Mouse (Mus musculus) spleen, postnatal 14 days (tissue): ENCODE measurements around the gene Pak4.
A peak's percentile ranks its signal among the peaks of the same experiment; 100 is the strongest.

Experiments used
- DNase-seq, 2 experiments: peaks; one replicate each; pipeline ENCODE4 v3.0.0; 2021 to 2022; ENCODE audit warnings: low spot score in 2 of 2

The Pak4 gene

DNA sequence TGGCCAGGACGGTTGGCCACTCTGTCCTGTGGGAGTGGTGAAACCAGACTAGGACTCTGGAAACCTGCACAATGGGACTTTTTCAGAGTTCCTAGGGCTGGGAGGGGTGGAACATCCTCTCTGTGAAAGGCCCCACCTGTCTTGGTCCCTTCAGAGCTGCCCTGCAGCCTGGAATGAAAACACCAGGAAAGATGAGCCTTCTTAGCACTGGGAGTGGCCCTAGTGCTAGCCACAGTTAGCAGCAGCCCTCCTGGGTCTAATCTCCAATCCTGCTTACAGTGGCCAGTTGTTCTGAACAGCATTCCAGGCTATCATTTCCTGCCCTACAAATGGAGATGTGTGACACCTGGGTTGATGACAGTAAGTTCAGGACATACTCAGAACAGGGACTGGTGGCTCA is 6.1 kb downstream of the Pak4 start:
- no peak for DNase-seq

- no peak for DNase-seq
Measured at GRCm38 (mm10) chr7:28587644-28588043, 10.3 kb downstream of the Pak4 start.

GRCm38 (mm10) chr7:28586663-28587411 is 11.1 kb downstream of the Pak4 start:
- DNase-seq = no peak

- DNase-seq = no peak
Measured at GRCm38 (mm10) chr7:28585001-28585400, 13.0 kb downstream of the Pak4 start.

DNA sequence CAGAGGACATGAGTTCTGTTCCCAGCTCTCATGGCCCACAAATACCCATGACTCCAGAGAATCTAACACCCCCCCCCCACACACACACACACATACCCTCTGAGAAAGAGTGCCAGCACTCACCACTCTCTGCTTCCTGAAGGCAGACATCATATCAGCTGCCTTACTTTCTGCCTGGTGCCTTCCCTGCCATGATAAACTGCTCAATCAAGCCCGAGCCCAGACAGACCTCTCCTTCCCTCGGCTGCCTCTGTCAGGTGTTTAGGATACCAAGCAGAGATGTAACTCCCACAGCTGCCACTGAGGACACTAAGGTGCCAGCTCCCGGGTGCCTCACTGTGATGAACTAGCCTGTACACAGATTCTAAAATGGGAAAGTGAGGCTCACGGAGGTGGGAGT is 13.5 kb downstream of the Pak4 start:
- DNase-seq = no peak

DNA sequence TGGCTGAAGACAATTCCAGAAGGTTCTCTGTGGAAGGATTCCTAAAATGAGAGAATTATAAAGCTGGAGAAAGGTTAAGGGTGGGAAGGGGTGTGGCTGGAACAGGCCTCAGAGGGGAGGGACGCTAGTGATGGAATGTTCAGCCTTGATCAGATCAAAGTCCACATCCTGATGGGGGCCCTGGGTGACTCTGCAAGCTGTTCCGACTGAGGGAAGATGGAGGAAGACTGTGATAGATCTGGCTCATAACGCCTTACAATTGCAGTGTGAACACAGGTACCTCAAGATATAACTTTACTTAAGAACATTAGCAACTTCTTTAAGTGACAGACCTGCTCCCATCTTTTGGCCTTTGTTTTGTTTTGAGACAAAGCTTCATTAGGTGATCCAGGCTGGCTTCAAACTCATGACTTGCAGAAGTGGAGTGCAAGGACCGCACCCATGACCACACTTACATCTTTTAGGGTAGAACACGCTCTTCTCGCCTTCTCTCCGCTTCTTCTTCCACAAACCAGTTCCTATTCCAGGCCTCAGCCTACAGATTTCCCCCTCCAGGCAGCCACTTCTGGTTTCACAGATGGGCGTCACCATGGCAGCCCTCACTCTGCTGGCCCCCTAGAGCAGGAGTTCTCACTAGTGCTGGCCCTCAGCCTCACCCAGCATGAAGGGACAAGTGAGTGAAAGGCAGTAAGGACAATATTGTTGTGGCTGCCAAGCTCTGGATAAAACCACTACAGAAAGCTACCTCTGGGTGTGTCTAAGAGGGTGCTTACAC is 14.2 kb downstream of the Pak4 start:
- no peak for DNase-seq

DNA sequence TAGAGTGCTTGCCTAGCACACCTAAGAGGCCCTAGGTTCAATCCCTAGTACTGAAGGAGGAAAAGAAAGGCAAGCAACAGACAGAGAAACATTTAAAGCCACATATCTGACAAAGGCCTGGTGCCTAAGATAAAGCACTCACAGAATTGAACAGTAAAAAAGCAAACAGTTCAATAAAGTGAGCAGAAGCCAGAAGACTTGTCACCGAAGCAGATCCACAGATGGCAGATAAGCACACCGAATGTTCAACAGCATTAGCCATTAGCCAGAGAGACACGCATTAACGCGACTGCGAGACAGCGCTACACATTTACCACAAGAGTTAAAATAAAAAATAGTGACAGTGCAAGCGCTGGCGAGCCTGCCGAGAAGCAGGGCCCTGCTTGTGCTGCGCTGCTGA is 15.1 kb downstream of the Pak4 start:
- no peak for DNase-seq

GRCm38 (mm10) chr7:28581721-28582120 is 16.3 kb downstream of the Pak4 start:
- DNase-seq = no peak

- DNase-seq = no peak
Measured at GRCm38 (mm10) chr7:28579826-28580225, 18.2 kb downstream of the Pak4 start.

GRCm38 (mm10) chr7:28578543-28579053 is 19.4 kb downstream of the Pak4 start:
- no peak for DNase-seq

DNA sequence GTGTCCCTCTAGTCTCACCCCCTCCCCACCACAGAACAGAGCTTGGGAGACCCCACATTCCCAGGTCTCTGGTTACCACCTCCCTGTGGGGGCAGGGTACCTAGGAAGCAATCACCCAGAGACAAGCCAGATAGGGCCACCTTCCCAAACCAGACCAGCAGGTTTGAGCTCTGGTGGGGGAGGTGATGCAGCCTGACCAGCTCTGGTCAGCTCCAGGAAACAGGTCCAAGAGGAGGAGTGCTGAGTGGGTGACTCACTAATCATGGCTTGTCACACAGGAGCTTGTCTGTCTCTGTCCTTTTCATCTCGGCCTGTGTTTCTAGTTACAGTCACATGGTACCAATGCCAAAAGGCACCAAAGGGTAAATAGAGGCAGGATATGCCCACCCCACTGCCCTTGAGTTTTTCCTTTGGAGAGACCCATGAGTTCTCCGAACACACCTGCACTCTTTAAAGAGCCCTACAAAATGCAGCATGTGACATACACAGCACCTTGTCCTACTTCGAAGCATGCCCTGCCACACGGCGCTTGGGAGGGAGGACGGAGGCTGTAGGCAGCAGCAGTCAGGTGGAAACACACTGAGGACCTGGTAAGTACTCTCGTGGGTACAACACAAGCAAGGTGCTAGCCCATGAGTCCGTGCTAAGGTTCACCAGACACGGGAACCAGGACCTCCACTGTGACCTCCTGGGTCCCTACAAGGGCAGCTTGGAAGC is 20.0 kb downstream of the Pak4 start:
- DNase-seq = no peak

- no peak for DNase-seq
Measured at GRCm38 (mm10) chr7:28576271-28576914, 21.6 kb downstream of the Pak4 start.

GRCm38 (mm10) chr7:28575597-28575996 is 22.4 kb downstream of the Pak4 start:
- DNase-seq = no peak

GRCm38 (mm10) chr7:28573236-28573635 is 24.7 kb downstream of the Pak4 start:
- DNase-seq = no peak

GRCm38 (mm10) chr7:28572689-28573088 is 25.3 kb downstream of the Pak4 start:
- DNase-seq = no peak

GRCm38 (mm10) chr7:28570982-28571682 is 26.9 kb downstream of the Pak4 start:
- no peak for DNase-seq

DNA sequence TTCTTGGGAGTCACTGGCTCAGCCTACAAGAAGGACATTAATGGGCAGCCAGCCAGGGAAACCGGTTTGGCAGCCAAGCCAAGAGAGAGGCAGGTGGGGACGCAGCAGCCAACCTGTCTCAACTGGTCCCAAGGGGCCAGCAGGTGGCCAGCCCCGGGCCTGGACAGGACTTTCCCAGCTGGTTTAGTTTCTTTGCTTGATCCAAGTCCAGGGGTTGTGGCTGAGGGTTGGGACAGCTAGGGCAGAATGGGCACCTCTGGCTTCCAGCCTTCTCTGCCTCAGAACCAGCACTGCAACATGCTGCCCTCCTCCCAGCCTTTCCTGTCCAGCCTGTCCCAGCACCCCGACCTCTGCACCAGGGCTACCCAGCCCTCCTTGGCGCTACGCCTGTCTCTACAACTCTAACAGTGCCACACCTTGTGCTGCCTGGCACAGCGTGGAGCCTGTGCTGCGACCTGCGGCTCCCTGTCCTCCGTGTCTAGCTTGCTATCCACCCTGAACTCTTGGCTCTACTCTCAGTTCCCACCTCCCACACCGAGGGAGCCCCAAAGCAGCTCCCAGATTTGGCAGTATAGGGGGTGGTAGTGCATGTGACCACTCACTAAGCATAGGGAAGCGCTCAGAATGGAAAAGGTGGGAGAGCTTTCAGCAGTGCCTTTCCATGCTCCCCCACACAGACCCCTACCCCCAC is 27.5 kb downstream of the Pak4 start:
- DNase-seq = no peak

DNA sequence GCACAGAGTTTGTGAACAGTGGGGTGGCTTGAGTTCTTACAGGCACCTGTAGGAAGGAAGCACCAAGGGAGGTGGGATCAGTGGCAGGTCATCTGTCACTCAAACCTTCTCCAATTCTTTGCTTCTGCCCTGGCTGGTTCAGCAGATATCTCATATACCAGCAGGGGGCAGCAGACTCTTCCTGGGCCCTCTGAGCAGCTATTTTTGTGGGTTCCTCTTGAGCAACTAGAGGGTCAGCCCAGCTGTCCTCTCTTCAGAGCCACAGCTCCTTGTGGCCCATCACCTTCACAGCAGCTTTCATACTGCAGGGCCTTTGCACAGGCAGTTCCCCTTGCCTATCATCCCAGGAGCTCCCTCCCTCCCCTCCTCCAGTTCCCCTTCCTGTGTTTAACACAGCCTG is 29.7 kb downstream of the Pak4 start:
- DNase-seq = peak in 1 of 2 experiments; percentile 58

GRCm38 (mm10) chr7:28567539-28567938 is 30.4 kb downstream of the Pak4 start:
- no peak for DNase-seq

DNA sequence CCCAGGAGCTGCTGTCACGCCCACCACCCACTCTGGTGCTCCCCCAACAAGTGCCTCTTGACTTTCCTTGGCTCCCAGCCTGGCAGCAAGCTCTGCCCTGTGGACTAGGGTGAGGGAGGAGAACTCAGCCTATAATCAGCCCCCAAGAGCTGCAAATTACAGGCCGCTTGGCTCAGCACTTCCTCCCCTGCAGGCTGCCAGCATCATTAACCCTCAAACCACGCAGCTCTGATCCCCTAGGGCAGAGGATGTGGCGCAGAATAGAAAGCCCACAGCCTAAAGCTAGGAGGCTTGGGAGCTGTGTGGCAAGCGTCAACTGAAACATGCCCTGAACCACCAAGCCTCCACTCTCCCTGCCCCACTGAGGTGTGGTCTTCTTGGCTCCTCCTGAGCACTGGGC is 32.6 kb downstream of the Pak4 start:
- DNase-seq = no peak

DNA sequence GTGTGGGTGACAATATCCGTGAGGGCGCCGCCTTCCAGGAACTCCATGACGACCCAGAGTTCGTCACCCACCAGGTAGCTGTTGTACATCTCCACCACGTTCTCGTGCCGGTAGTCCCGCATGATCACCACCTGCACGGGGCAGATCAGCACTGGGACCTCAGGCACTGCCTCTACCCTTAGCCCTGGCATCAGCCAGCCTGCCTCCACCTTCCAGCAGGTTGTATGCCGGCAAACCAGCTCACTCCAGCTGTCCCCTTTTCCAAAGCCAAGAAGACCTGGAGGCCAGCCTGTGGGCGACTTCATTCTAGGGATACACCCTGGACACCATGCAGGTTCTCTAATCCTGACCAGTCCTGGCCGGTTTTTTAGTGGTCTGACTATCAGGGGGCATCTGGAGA is 35.0 kb downstream of the Pak4 start:
- DNase-seq = no peak
